Mouse (Mus musculus) yolk sac, embryonic 10.5 days (tissue): ENCODE measurements around the gene Amdhd2.
"Not testable (repeated sequence)": the region's sequence is repeated elsewhere in the genome, so short reads cannot be mapped to it uniquely, and the experiment has no call there.

Source experiments
- DNase-seq: peaks from one replicate; pipeline ENCODE4 v3.0.0-alpha.2; 2017; ENCODE audit warnings: low spot score

Amdhd2 gene

GRCm38 (mm10) chr17:24155742-24156141 lies 7.8 kb downstream of the Amdhd2 start:
- no peak for DNase-seq

GRCm38 (mm10) chr17:24154463-24154862 lies 9.1 kb downstream of the Amdhd2 start:
- peak; percentile 47 for DNase-seq

GRCm38 (mm10) chr17:24151890-24152563 lies 11.5 kb downstream of the Amdhd2 start:
- peak; percentile 68 for DNase-seq

GRCm38 (mm10) chr17:24151382-24151781 lies 12.2 kb downstream of the Amdhd2 start:
- no peak for DNase-seq

GRCm38 (mm10) chr17:24150824-24151223 lies 12.7 kb downstream of the Amdhd2 start, which contains the start of gene Pdpk1:
TSS of gene Pdpk1 (minus strand) at chr17:24150924.
- DNase-seq: no peak

GRCm38 (mm10) chr17:24149421-24149820 lies 14.1 kb downstream of the Amdhd2 start:
- no peak for DNase-seq

- no peak for DNase-seq
Measured at GRCm38 (mm10) chr17:24142897-24143296, 20.7 kb downstream of the Amdhd2 start.

GRCm38 (mm10) chr17:24141425-24141920 lies 22.1 kb downstream of the Amdhd2 start:
- DNase-seq: peak; percentile 96

- DNase-seq: peak; percentile 45
Measured at GRCm38 (mm10) chr17:24140845-24141424, 22.6 kb downstream of the Amdhd2 start.

- no peak for DNase-seq
Measured at GRCm38 (mm10) chr17:24139968-24140367, 23.6 kb downstream of the Amdhd2 start.

GRCm38 (mm10) chr17:24139256-24139655 lies 24.3 kb downstream of the Amdhd2 start:
- no peak for DNase-seq

- no peak for DNase-seq
Measured at GRCm38 (mm10) chr17:24137226-24137880, 26.2 kb downstream of the Amdhd2 start.

GRCm38 (mm10) chr17:24134062-24134461 lies 29.5 kb downstream of the Amdhd2 start:
- DNase-seq: no peak

- DNase-seq: not testable (repeated sequence)
Measured at GRCm38 (mm10) chr17:24132919-24133318, 30.6 kb downstream of the Amdhd2 start.

GRCm38 (mm10) chr17:24131570-24131969 lies 32.0 kb downstream of the Amdhd2 start:
- DNase-seq: no peak

- not testable (repeated sequence) for DNase-seq
Measured at GRCm38 (mm10) chr17:24129246-24129645, 34.3 kb downstream of the Amdhd2 start.

GRCm38 (mm10) chr17:24127592-24127991 lies 36.0 kb downstream of the Amdhd2 start:
- DNase-seq: no peak

GRCm38 (mm10) chr17:24126801-24127200 lies 36.8 kb downstream of the Amdhd2 start:
- no peak for DNase-seq

- no peak for DNase-seq
Measured at GRCm38 (mm10) chr17:24119446-24119845, 44.1 kb downstream of the Amdhd2 start.

GRCm38 (mm10) chr17:24113031-24113430 lies 50.5 kb downstream of the Amdhd2 start:
- DNase-seq: no peak

GRCm38 (mm10) chr17:24111256-24111655 lies 52.3 kb downstream of the Amdhd2 start:
- DNase-seq: no peak

GRCm38 (mm10) chr17:24108896-24109295 lies 54.7 kb downstream of the Amdhd2 start:
- DNase-seq: no peak
